Mouse (Mus musculus): ENCODE results near the gene Gm10842. TPM values are rescaled to one million over a fixed set of nuclear protein-coding genes. Genes with fewer than 3 reads are reported as not detected.
"Not testable (repeated sequence)": the region's sequence is repeated elsewhere in the genome, so short reads cannot be mapped to it uniquely, and the experiment has no call there.

Gm10842 gene
- polyA plus RNA-seq (2015; fragmentation: Nextera tagmentation; extraction: Ambion mirVana) = not detected in 2 replicates

DNA sequence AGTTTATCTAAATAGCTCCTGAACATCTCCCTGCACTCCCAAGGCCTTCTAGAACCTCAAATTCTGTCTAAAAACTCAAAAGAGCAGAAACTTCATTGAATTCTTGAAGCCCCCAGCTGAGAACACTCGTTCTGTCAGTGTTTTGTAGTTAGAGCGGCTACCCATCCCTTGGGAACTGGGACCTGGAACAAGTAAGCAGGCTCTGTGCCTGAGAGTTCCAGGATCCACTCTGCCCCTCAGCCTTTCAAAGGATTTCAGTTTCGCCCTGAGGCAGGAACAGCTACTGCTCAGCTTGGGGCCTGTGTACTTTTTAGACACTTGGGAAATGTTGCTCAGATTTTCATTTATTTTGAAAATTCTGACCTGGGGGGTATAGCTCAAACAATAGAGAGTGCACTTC lies at the start of gene Gm10842:
TSS of gene Gm10842 (plus strand) at position 301 of the 400 bp plus-strand sequence.
- Histone ChIP-seq H3K9ac (no peak within 1 kb of the TSS), H3K36me3 (no peaks in the 10 kb centered on the region), H3K4me2 (no peak within 1 kb of the TSS), H3K4me1 (replicated peaks) (peaks cover 2% of the 10 kb centered on the region; the same call in 1 of the 2 replicates), H3K9me3 (no peaks in the 10 kb centered on the region), H3K27me3 (no peaks in the 10 kb centered on the region), H3K27ac (replicated peaks) (no peak within 1 kb of the TSS), H3K4me3 (no peak within 1 kb of the TSS)
- WGBS = 83% methylated on average over 3 of the region's 3 CpGs
- no peak for ATAC-seq (ENCODE audit: low FRiP score, low read depth)

- H3K27me3 ChIP-seq; ATAC-seq (ENCODE audit: low FRiP score, low read depth); H3K27ac ChIP-seq (replicated peaks); H3K4me3 ChIP-seq; H3K4me1 ChIP-seq (replicated peaks); H3K36me3 ChIP-seq; H3K9ac ChIP-seq; H3K4me2 ChIP-seq; H3K9me3 ChIP-seq: not testable (repeated sequence)
- WGBS = 78% methylated on average over 22 of the region's 22 CpGs
These were observed 34.2 kb upstream of the Gm10842 start for GRCm38 (mm10) chr11:105112448-105112847.

DNA sequence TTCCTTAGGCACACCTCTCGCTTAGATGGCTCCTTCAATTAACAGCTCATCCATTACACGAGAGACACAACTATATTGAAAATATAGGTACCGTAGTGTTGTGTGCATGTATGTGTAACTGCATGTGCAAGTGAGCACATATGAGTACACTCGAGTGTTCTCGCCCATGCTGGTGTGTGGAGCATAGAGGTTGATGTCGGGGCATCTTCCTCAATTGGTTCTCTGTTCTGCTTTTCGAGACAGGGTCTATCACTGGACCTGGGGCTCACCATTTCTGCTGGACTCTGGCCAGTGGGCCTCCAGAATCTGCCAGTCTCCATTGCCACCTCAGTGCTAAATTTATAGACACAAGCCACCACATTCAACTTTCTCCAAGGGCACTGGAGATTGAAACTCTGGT lies 28.9 kb upstream of the Gm10842 start:
- Histone ChIP-seq H3K4me2 (no peak overlapping the region), H3K27me3 (no peaks in the 10 kb centered on the region), H3K4me3 (no peak overlapping the region), H3K9ac (no peak overlapping the region), H3K4me1 (replicated peaks) (no peaks in the 10 kb centered on the region), H3K9me3 (no peaks in the 10 kb centered on the region), H3K27ac (replicated peaks) (no peak overlapping the region), H3K36me3 (no peaks in the 10 kb centered on the region)
- WGBS = 86% methylated on average over 7 of the region's 7 CpGs
- ATAC-seq (ENCODE audit: low FRiP score, low read depth) = no peak

DNA sequence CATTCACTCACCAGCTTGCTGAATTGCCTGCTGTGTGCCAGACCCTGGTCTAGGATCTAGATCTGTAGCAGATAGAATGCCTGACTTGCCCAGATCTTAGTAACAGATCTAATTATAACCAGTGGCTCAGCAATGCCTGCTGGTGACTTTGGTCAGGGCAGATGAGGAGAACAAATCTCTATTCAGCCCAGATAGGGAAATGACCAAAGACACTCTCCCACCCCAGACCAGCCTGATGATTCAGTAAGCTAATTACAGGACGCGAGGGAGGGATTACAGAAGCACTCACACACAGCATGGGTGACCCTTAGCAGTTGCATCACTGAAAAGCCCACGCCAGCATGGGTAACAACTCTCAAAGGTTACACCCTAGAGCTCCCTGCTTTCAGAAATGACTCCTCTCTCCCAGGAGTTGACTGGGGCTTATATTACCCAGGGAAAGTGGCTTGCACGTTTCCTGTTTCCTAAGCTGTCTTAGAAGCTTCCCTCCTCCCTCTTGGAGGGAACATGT lies 26.1 kb upstream of the Gm10842 start:
- H3K9ac ChIP-seq = no peak overlapping the region
- H3K27me3 ChIP-seq = no peaks in the 10 kb centered on the region
- no peaks in the 10 kb centered on the region for H3K4me1 ChIP-seq (replicated peaks)
- H3K27ac ChIP-seq (replicated peaks) = no peak overlapping the region
- H3K9me3 ChIP-seq = no peaks in the 10 kb centered on the region
- H3K4me2 ChIP-seq = no peak overlapping the region
- no peaks in the 10 kb centered on the region for H3K36me3 ChIP-seq
- WGBS = 48% methylated on average over 4 of the region's 4 CpGs
- no peak for ATAC-seq (ENCODE audit: low FRiP score, low read depth)
- no peak overlapping the region for H3K4me3 ChIP-seq

GRCm38 (mm10) chr11:105121792-105122191 lies 24.9 kb upstream of the Gm10842 start:
- H3K4me2 ChIP-seq; H3K27ac ChIP-seq (replicated peaks); ATAC-seq (ENCODE audit: low FRiP score, low read depth); H3K27me3 ChIP-seq; H3K9me3 ChIP-seq; H3K4me1 ChIP-seq (replicated peaks); H3K9ac ChIP-seq; H3K4me3 ChIP-seq; H3K36me3 ChIP-seq: not testable (repeated sequence)
- WGBS = 79% methylated on average over 5 of the region's 5 CpGs

- Histone ChIP-seq H3K36me3 (no peaks in the 10 kb centered on the region), H3K4me3 (no peak overlapping the region), H3K9me3 (no peaks in the 10 kb centered on the region), H3K27ac (replicated peaks) (no peak overlapping the region), H3K9ac (no peak overlapping the region), H3K4me1 (replicated peaks) (peaks cover 12% of the 10 kb centered on the region), H3K27me3 (no peaks in the 10 kb centered on the region), H3K4me2 (no peak overlapping the region)
- whole genome bisulfite sequencing = 3% methylated on average over 9 of the region's 9 CpGs
- ATAC-seq (ENCODE audit: low FRiP score, low read depth) = no peak
These were observed 22.7 kb upstream of the Gm10842 start for GRCm38 (mm10) chr11:105123986-105124385.

DNA sequence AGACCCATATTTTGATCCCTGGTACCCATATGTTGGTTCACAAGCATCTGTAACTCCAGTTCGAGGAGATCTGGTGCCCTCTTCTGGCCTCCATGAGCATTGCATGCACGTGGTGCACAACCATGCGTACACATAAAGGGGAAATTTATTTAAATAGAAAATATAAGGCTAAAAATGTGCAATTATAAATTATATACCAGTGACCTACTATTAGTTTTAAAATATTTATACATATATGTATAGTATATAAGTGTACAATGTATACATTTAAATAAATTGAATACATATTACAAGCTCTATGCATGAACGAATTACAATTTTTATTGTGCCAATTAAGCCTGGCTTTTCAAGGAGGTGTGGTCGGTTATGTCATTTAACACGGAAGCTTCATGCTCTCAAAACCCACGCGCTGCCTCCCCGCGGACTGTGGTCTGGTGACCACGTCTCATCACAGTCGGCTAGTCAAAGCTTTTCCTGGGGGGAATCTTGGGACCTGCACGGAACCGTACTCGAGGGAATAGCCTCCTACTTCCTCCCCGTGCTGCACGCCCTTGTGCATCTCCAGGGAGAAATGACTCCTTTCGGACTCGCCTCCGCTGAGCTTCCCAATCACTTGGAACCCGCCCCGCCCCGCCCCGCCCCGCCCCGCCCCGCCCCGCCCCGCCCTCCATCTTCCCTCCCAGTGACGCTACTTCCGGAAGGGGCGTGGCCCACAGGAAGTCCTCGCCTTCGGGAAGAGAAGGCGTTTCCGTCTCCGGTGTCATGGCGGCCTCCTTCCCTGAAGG lies 20.8 kb upstream of the Gm10842 start, which contains the start of gene Mettl2:
TSS of gene Mettl2 (plus strand) at position 691 of the 785 bp plus-strand sequence.
- ATAC-seq (ENCODE audit: low FRiP score, low read depth) = peak; percentile 93
- Histone ChIP-seq H3K27me3 (no peaks in the 10 kb centered on the region), H3K9ac (peak within 1 kb of the TSS; percentile 72), H3K27ac (replicated peaks) (peak within 1 kb of the TSS; percentile 90), H3K36me3 (peaks cover 3% of the 10 kb centered on the region; the same call in 1 of the 2 replicates), H3K4me2 (peak within 1 kb of the TSS; percentile 80), H3K4me3 (peak within 1 kb of the TSS; percentile 99), H3K4me1 (replicated peaks) (peaks cover 12% of the 10 kb centered on the region), H3K9me3 (no peaks in the 10 kb centered on the region)
- 2% methylated on average over 27 of the region's 38 CpGs for WGBS

- peak overlapping the region; percentile 99 for H3K4me3 ChIP-seq
- under 1% methylated on average over 37 of the region's 49 CpGs for WGBS
- peak overlapping the region; percentile 80 for H3K4me2 ChIP-seq
- ATAC-seq (ENCODE audit: low FRiP score, low read depth) = peak; percentile 31
- no peaks in the 10 kb centered on the region for H3K9me3 ChIP-seq
- H3K36me3 ChIP-seq = peaks cover 6% of the 10 kb centered on the region
- H3K27me3 ChIP-seq = no peaks in the 10 kb centered on the region
- peaks cover 12% of the 10 kb centered on the region for H3K4me1 ChIP-seq (replicated peaks)
- H3K9ac ChIP-seq = peak overlapping the region; percentile 72
- 0 out of 2 replicates have a peak overlapping the region, but pooled peaks have one; percentile 34 for H3K27ac ChIP-seq (replicated peaks)
These were observed 20.1 kb upstream of the Gm10842 start for GRCm38 (mm10) chr11:105126520-105127029.

GRCm38 (mm10) chr11:105135692-105136091 lies 11.0 kb upstream of the Gm10842 start:
- no peaks in the 10 kb centered on the region for H3K4me1 ChIP-seq (replicated peaks)
- no peak overlapping the region for H3K4me3 ChIP-seq
- no peaks in the 10 kb centered on the region for H3K27me3 ChIP-seq
- WGBS = 98% methylated on average over 7 of the region's 7 CpGs
- no peak overlapping the region for H3K4me2 ChIP-seq
- no peak for ATAC-seq (ENCODE audit: low FRiP score, low read depth)
- H3K9ac ChIP-seq = no peak overlapping the region
- peaks cover 88% of the 10 kb centered on the region for H3K36me3 ChIP-seq
- H3K27ac ChIP-seq (replicated peaks) = no peak overlapping the region
- no peaks in the 10 kb centered on the region for H3K9me3 ChIP-seq

- H3K4me3 ChIP-seq; H3K9ac ChIP-seq; H3K4me1 ChIP-seq (replicated peaks); H3K4me2 ChIP-seq; H3K27me3 ChIP-seq; H3K9me3 ChIP-seq; ATAC-seq (ENCODE audit: low FRiP score, low read depth); H3K27ac ChIP-seq (replicated peaks): not testable (repeated sequence)
- WGBS = 92% methylated on average over 2 of the region's 2 CpGs
- H3K36me3 ChIP-seq = peaks cover 85% of the 10 kb centered on the region
These were observed 9.4 kb upstream of the Gm10842 start for GRCm38 (mm10) chr11:105137255-105137654.

- H3K4me3 ChIP-seq; H3K4me2 ChIP-seq; H3K9ac ChIP-seq; H3K4me1 ChIP-seq (replicated peaks); ATAC-seq (ENCODE audit: low FRiP score, low read depth); H3K9me3 ChIP-seq; H3K27ac ChIP-seq (replicated peaks); H3K27me3 ChIP-seq: not testable (repeated sequence)
- 98% methylated on average over 8 of the region's 8 CpGs for WGBS
- H3K36me3 ChIP-seq = peaks cover 53% of the 10 kb centered on the region
These were observed 6.2 kb upstream of the Gm10842 start for GRCm38 (mm10) chr11:105140512-105140911.

- Histone ChIP-seq H3K9me3 (no peaks in the 10 kb centered on the region), H3K9ac (no peak overlapping the region), H3K27me3 (no peaks in the 10 kb centered on the region), H3K36me3 (peaks cover 47% of the 10 kb centered on the region), H3K4me2 (no peak overlapping the region), H3K27ac (replicated peaks) (no peak overlapping the region), H3K4me1 (replicated peaks) (no peaks in the 10 kb centered on the region), H3K4me3 (no peak overlapping the region)
- no peak for ATAC-seq (ENCODE audit: low FRiP score, low read depth)
- 94% methylated on average over 5 of the region's 5 CpGs for WGBS
These were observed 5.6 kb upstream of the Gm10842 start for GRCm38 (mm10) chr11:105141115-105141514.
